18 mouse cellular contexts compared by ENCODE assay signal in genomic region chr14:21916671-21917070, GRCm38 (mm10).
"Had no signal": no experiment of that assay in that cellular context is flagged by ENCODE, and none has a peak within 500 bp of the region (broad histone marks: within the 10 kb centered on the region; RNA-seq: fewer than 3 reads in every experiment).

No protein-coding gene starts in this region.

- H3K4me3 ChIP-seq: midbrain, embryonic 10.5 days; midbrain, embryonic 13.5 days; midbrain, embryonic 15.5 days; myocyte; neural tube, embryonic 13.5 days; neural tube, embryonic 15.5 days had no signal

- H3K27ac ChIP-seq: midbrain, embryonic 10.5 days; midbrain, embryonic 13.5 days; midbrain, embryonic 15.5 days; neural tube, embryonic 13.5 days; neural tube, embryonic 15.5 days had no signal

- H3K36me3 ChIP-seq: midbrain, embryonic 10.5 days; midbrain, embryonic 13.5 days; midbrain, embryonic 15.5 days; neural tube, embryonic 13.5 days; neural tube, embryonic 15.5 days had no signal

- H3K27me3 ChIP-seq: midbrain, embryonic 13.5 days; midbrain, embryonic 15.5 days; neural tube, embryonic 13.5 days; neural tube, embryonic 15.5 days had no signal

- DNase-seq: lung, adult 18-20 months; lung, embryonic 14.5 days; lung, postnatal 10 days; lung, postnatal 4 days; retina, postnatal 1 day; right cerebral cortex, adult 18-20 months; right cerebral cortex, postnatal 25 days; right cerebral cortex, postnatal 4 days; spleen, adult 18-20 months; thymus, adult 18-20 months; thymus, postnatal 14 days; thymus, postnatal 36 days had no signal

- H3K9ac ChIP-seq: lung, embryonic 14.5 days; midbrain, embryonic 13.5 days; midbrain, embryonic 15.5 days; neural tube, embryonic 13.5 days; neural tube, embryonic 15.5 days had no signal

- H3K4me1 ChIP-seq: midbrain, embryonic 10.5 days; midbrain, embryonic 13.5 days; midbrain, embryonic 15.5 days; neural tube, embryonic 13.5 days; neural tube, embryonic 15.5 days had no signal
